ENCODE assay signal across 24 mouse cellular contexts in the genomic region with DNA sequence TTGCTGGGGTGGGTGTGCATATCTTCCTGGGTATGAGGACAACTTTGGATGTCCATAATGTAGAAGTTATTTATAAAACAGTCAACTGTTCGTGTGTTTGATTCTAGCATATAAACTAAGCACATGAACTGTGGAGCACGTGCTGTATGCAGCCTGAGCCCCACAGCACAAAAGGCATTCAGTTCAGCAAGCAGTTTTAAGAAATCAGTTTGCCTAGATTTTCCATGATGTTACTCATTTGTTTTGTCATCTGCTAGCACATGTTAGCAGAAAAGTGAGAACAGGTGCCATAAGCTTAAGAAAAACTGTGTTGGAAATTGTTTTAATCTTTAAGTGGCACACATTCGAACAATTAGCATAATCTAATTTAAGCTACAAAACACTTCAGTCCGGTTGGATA. TPM values are rescaled to one million over a fixed set of nuclear protein-coding genes. Genes with fewer than 3 reads are reported as not detected.
DNase-seq lines count a peak whose midpoint lies in the region; ATAC-seq and TF ChIP-seq lines count a peak whose summit lies in the region.
"Had no signal": no experiment of that assay in that cellular context is flagged by ENCODE, and none has a peak within 500 bp of the region (broad histone marks: within the 10 kb centered on the region; RNA-seq: fewer than 3 reads in every experiment).

No protein-coding gene starts in this region.

- TF ChIP-seq CTCF in forebrain, postnatal 0 days (IDR thresholded peaks at IDR 0.05; ENCODE audit: low read depth) = no peak

- WGBS in embryonic facial prominence, embryonic 15.5 days = 34% methylated on average over 4 of the region's 4 CpGs
- 73% methylated on average over 4 of the region's 4 CpGs for WGBS in embryonic facial prominence, embryonic 10.5 days
- WGBS in forebrain, postnatal 0 days = 48% methylated on average over 4 of the region's 4 CpGs
- WGBS in forebrain, embryonic 11.5 days = 81% methylated on average over 4 of the region's 4 CpGs

- no peaks in the 10 kb centered on the region for H3K36me3 ChIP-seq in embryonic facial prominence, embryonic 15.5 days
- no peaks in the 10 kb centered on the region for H3K36me3 ChIP-seq in embryonic facial prominence, embryonic 10.5 days (replicated peaks)
- H3K36me3 ChIP-seq in forebrain, postnatal 0 days (ENCODE audit: insufficient read depth) = no peaks in the 10 kb centered on the region
- H3K36me3 ChIP-seq in forebrain, embryonic 11.5 days (ENCODE audit: control insufficient read depth, insufficient read depth, low read length) = no peaks in the 10 kb centered on the region

- no peak overlapping the region for H3K4me2 ChIP-seq in embryonic facial prominence, embryonic 15.5 days (replicated peaks)
- H3K4me2 ChIP-seq in forebrain, postnatal 0 days (ENCODE audit: low read depth) = no peak overlapping the region
- no peak overlapping the region for H3K4me2 ChIP-seq in forebrain, embryonic 11.5 days (ENCODE audit: low read depth, low read length, severe bottlenecking)

- H3K9me3 ChIP-seq in embryonic facial prominence, embryonic 15.5 days (replicated peaks) = no peaks in the 10 kb centered on the region
- no peaks in the 10 kb centered on the region for H3K9me3 ChIP-seq in embryonic facial prominence, embryonic 10.5 days
- H3K9me3 ChIP-seq in forebrain, postnatal 0 days (ENCODE audit: low read length) = no peaks in the 10 kb centered on the region
- no peaks in the 10 kb centered on the region for H3K9me3 ChIP-seq in forebrain, embryonic 11.5 days (ENCODE audit: control insufficient read depth, low read length)
- H3K9me3 ChIP-seq: G1E had no signal

- DNase-seq in embryonic facial prominence, embryonic 10.5 days (ENCODE audit: low spot score) = no peak
- DNase-seq in forebrain, postnatal 0 days = no peak
- no peak for DNase-seq in forebrain, embryonic 11.5 days (ENCODE audit: low spot score)
- no peak for DNase-seq in frontal cortex, postnatal 10 days (ENCODE audit: low spot score in 2 of 2)
- peak; percentile 50 for DNase-seq in brain, adult 2 months (ENCODE audit: low read depth, low spot score)
- no peak for DNase-seq in right cerebral cortex, postnatal 36 days (ENCODE audit: low spot score in 2 of 2)
- DNase-seq: adrenal gland, adult 2 months; adrenal gland, adult 8-10 months; adrenal gland, postnatal 10 days; adrenal gland, postnatal 14 days; adrenal gland, postnatal 25 days; adrenal gland, postnatal 36 days; B cell, adult 2 months; cerebellum, adult 11 months; cerebellum, adult 11-12 months had no signal

- peak overlapping the region; percentile 28; the same call in 1 of the 2 replicates for H3K27ac ChIP-seq in embryonic facial prominence, embryonic 15.5 days (replicated peaks)
- no peak overlapping the region for H3K27ac ChIP-seq in embryonic facial prominence, embryonic 10.5 days (replicated peaks)
- H3K27ac ChIP-seq in forebrain, postnatal 0 days (ENCODE audit: low read depth, low read length) = no peak overlapping the region
- H3K27ac ChIP-seq in forebrain, embryonic 11.5 days (ENCODE audit: low read depth, low read length) = no peak overlapping the region

- H3K4me1 ChIP-seq in embryonic facial prominence, embryonic 15.5 days = peaks cover 6% of the 10 kb centered on the region; the same call in 1 of the 2 replicates
- no peaks in the 10 kb centered on the region for H3K4me1 ChIP-seq in embryonic facial prominence, embryonic 10.5 days
- no peaks in the 10 kb centered on the region for H3K4me1 ChIP-seq in forebrain, postnatal 0 days (ENCODE audit: insufficient read depth)
- no peaks in the 10 kb centered on the region for H3K4me1 ChIP-seq in forebrain, embryonic 11.5 days (replicated peaks; ENCODE audit: control insufficient read depth, insufficient read depth, low read length)

- no peak overlapping the region for H3K9ac ChIP-seq in embryonic facial prominence, embryonic 15.5 days
- no peak overlapping the region for H3K9ac ChIP-seq in forebrain, postnatal 0 days
- H3K9ac ChIP-seq in forebrain, embryonic 11.5 days (ENCODE audit: low read length) = no peak overlapping the region

- no peak for ATAC-seq in embryonic facial prominence, embryonic 15.5 days (ENCODE audit: insufficient number of reproducible peaks, low FRiP score, low TSS enrichment, low read depth)
- ATAC-seq in forebrain, postnatal 0 days = peak; percentile 74
- no peak for ATAC-seq in forebrain, embryonic 11.5 days (replicated peaks; ENCODE audit: low FRiP score)
- ATAC-seq in frontal cortex, adult (ENCODE audit: low TSS enrichment) = peak; percentile 60; the same call in 1 of the 2 replicates
- ATAC-seq: activated CD4-positive, CD25-positive, alpha-beta regulatory T cell, adult 4 months; CD4-positive, CD25-positive, alpha-beta regulatory T cell, adult 4 months; Patski had no signal

- H3K4me3 ChIP-seq in embryonic facial prominence, embryonic 15.5 days (replicated peaks) = no peak overlapping the region
- no peak overlapping the region for H3K4me3 ChIP-seq in embryonic facial prominence, embryonic 10.5 days
- H3K4me3 ChIP-seq in forebrain, postnatal 0 days (ENCODE audit: low read depth, low read length) = no peak overlapping the region
- no peak overlapping the region for H3K4me3 ChIP-seq in forebrain, embryonic 11.5 days (ENCODE audit: low read depth, low read length)

- no peaks in the 10 kb centered on the region for H3K27me3 ChIP-seq in embryonic facial prominence, embryonic 15.5 days
- no peaks in the 10 kb centered on the region for H3K27me3 ChIP-seq in embryonic facial prominence, embryonic 10.5 days (replicated peaks; ENCODE audit: low read depth, poor library complexity, severe bottlenecking)
- H3K27me3 ChIP-seq in forebrain, postnatal 0 days (ENCODE audit: insufficient read depth, low read length) = no peaks in the 10 kb centered on the region
- no peaks in the 10 kb centered on the region for H3K27me3 ChIP-seq in forebrain, embryonic 11.5 days (ENCODE audit: control insufficient read depth, insufficient read depth, low read length)
- H3K27me3 ChIP-seq: CH12.LX had no signal

RNA-seq across cellular contexts. Expression of gene Cnnm1, which starts 19.7 kb away (rescaled TPM):
- 3.1 and 3.5 TPM in 2 replicates for polyA plus RNA-seq in embryonic facial prominence, embryonic 15.5 days (2015; fragmentation: Nextera tagmentation; extraction: Ambion mirVana)
- polyA plus RNA-seq in embryonic facial prominence, embryonic 10.5 days (2016; fragmentation: Nextera tagmentation; extraction: Ambion mirVana) = 0.16 and 0.31 TPM in 2 replicates
- 6.9 and 7.6 TPM in 2 replicates for total RNA-seq in forebrain, postnatal 0 days (2014; rRNA removed)
- 1.7 and 2.1 TPM in 2 replicates for polyA plus RNA-seq in forebrain, postnatal 0 days (2015; fragmentation: Nextera tagmentation; extraction: Ambion mirVana)
- 0.35 and 0.37 TPM in 2 replicates for polyA plus RNA-seq in forebrain, embryonic 11.5 days (2014; fragmentation: Nextera tagmentation; extraction: Ambion mirVana)
- total RNA-seq: CH12.LX, MEL had no signal
- polyA plus RNA-seq: activated CD4-positive, CD25-positive, alpha-beta regulatory T cell, adult 4 months; C2C12; CD4-positive, CD25-positive, alpha-beta regulatory T cell, adult 4 months; Patski had no signal

Comparison
In these comparisons a context has a peak if more than half of its experiments do, and no peak if none do; other contexts are left out.
1. ATAC-seq: peak in forebrain, postnatal 0 days (single experiment) and frontal cortex, adult (single experiment); none in embryonic facial prominence, embryonic 15.5 days (single experiment) and forebrain, embryonic 11.5 days (single experiment).